Mouse (Mus musculus): ENCODE results near the gene Stim1. TPM values are rescaled to one million over a fixed set of nuclear protein-coding genes. Genes with fewer than 3 reads are reported as not detected.
A peak's percentile ranks its signal among the peaks of the same experiment; 100 is the strongest.

Gene Stim1
- polyA plus RNA-seq, 1 experiment from 2014 or later, result 15.1 TPM

GRCm38 (mm10) chr7:102347327-102347726, 79.7 kb downstream of the Stim1 start:
- Histone ChIP-seq H3K36me3 (no peaks in the 10 kb centered on the region), H3K27me3 (no peaks in the 10 kb centered on the region), H3K9me3 (no peaks in the 10 kb centered on the region), H3K4me3 (no peak overlapping the region), H3K4me2 (no peak overlapping the region), H3K4me1 (replicated peaks) (no peaks in the 10 kb centered on the region), H3K27ac (replicated peaks) (no peak overlapping the region), H3K9ac (no peak overlapping the region)
- no peak for ATAC-seq (ENCODE audit: low FRiP score, low read depth)
- 71% methylated on average over 3 of the region's 3 CpGs for WGBS

DNA sequence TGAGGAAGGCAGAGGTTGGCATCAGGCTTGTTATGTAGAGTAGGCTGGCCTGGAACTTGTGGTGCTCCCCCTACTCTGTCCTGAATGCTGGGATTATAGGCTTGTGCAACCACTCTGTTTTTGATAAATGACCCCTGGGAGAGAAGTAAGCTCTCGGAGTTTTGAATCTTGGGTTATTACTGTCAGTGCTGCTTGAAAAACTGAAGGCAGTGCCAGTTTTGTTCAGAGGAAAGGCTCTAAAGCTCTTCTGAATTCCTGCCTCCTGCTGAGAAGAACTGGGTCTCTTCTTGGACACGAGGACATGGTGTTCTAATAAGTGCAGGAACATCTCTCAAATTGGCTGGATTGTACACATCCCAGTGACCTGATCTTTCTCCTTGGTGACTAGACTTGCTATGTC, 81.1 kb downstream of the Stim1 start:
- Histone ChIP-seq H3K4me3 (no peak overlapping the region), H3K27ac (replicated peaks) (no peak overlapping the region), H3K36me3 (no peaks in the 10 kb centered on the region), H3K4me1 (replicated peaks) (no peaks in the 10 kb centered on the region), H3K27me3 (no peaks in the 10 kb centered on the region), H3K9me3 (no peaks in the 10 kb centered on the region), H3K4me2 (no peak overlapping the region), H3K9ac (no peak overlapping the region)
- WGBS, result 63% methylated on average over 2 of the region's 2 CpGs
- ATAC-seq (ENCODE audit: low FRiP score, low read depth), result no peak

- Histone ChIP-seq H3K4me3 (no peak overlapping the region), H3K4me2 (no peak overlapping the region), H3K4me1 (replicated peaks) (no peaks in the 10 kb centered on the region), H3K36me3 (no peaks in the 10 kb centered on the region), H3K9ac (no peak overlapping the region), H3K9me3 (no peaks in the 10 kb centered on the region), H3K27me3 (no peaks in the 10 kb centered on the region), H3K27ac (replicated peaks) (no peak overlapping the region)
- no peak for ATAC-seq (ENCODE audit: low FRiP score, low read depth)
- 89% methylated on average over 5 of the region's 5 CpGs for WGBS
Observed at GRCm38 (mm10) chr7:102349236-102349635, 81.6 kb downstream of the Stim1 start.

GRCm38 (mm10) chr7:102353420-102353819, 85.8 kb downstream of the Stim1 start:
- WGBS, result 59% methylated on average over 1 of the region's 1 CpGs
- no peak overlapping the region for H3K9ac ChIP-seq
- no peaks in the 10 kb centered on the region for H3K27me3 ChIP-seq
- no peaks in the 10 kb centered on the region for H3K9me3 ChIP-seq
- no peaks in the 10 kb centered on the region for H3K36me3 ChIP-seq
- no peak overlapping the region for H3K27ac ChIP-seq (replicated peaks)
- ATAC-seq (ENCODE audit: low FRiP score, low read depth), result no peak
- no peaks in the 10 kb centered on the region for H3K4me1 ChIP-seq (replicated peaks)
- no peak overlapping the region for H3K4me2 ChIP-seq
- no peak overlapping the region for H3K4me3 ChIP-seq

GRCm38 (mm10) chr7:102358124-102358523, 90.5 kb downstream of the Stim1 start:
- Histone ChIP-seq H3K9me3 (no peaks in the 10 kb centered on the region), H3K4me2 (no peak overlapping the region), H3K27ac (replicated peaks) (no peak overlapping the region), H3K27me3 (no peaks in the 10 kb centered on the region), H3K36me3 (no peaks in the 10 kb centered on the region), H3K4me1 (replicated peaks) (no peaks in the 10 kb centered on the region), H3K4me3 (no peak overlapping the region), H3K9ac (no peak overlapping the region)
- WGBS, result 90% methylated on average over 3 of the region's 3 CpGs
- ATAC-seq (ENCODE audit: low FRiP score, low read depth), result no peak

- Histone ChIP-seq H3K27me3 (no peaks in the 10 kb centered on the region), H3K4me2 (no peak overlapping the region), H3K4me3 (no peak overlapping the region), H3K9ac (no peak overlapping the region), H3K4me1 (replicated peaks) (no peaks in the 10 kb centered on the region), H3K9me3 (no peaks in the 10 kb centered on the region), H3K36me3 (no peaks in the 10 kb centered on the region), H3K27ac (replicated peaks) (no peak overlapping the region)
- no peak for ATAC-seq (ENCODE audit: low FRiP score, low read depth)
- 62% methylated on average over 2 of the region's 2 CpGs for WGBS
Observed at GRCm38 (mm10) chr7:102361297-102361696, 93.7 kb downstream of the Stim1 start.

- H3K4me1 ChIP-seq (replicated peaks), result no peaks in the 10 kb centered on the region
- no peak overlapping the region for H3K27ac ChIP-seq (replicated peaks)
- no peak overlapping the region for H3K4me3 ChIP-seq
- no peaks in the 10 kb centered on the region for H3K36me3 ChIP-seq
- H3K9ac ChIP-seq, result no peak overlapping the region
- 100% methylated on average over 1 of the region's 1 CpGs for WGBS
- no peaks in the 10 kb centered on the region for H3K27me3 ChIP-seq
- no peak overlapping the region for H3K4me2 ChIP-seq
- no peaks in the 10 kb centered on the region for H3K9me3 ChIP-seq
- no peak for ATAC-seq (ENCODE audit: low FRiP score, low read depth)
Observed at GRCm38 (mm10) chr7:102363853-102364252, 96.2 kb downstream of the Stim1 start.

GRCm38 (mm10) chr7:102369661-102370060, 102.1 kb downstream of the Stim1 start:
- H3K36me3 ChIP-seq, result no peaks in the 10 kb centered on the region
- H3K27me3 ChIP-seq, result no peaks in the 10 kb centered on the region
- H3K9ac ChIP-seq, result no peak overlapping the region
- H3K4me3 ChIP-seq, result no peak overlapping the region
- WGBS, result 39% methylated on average over 4 of the region's 4 CpGs
- no peaks in the 10 kb centered on the region for H3K9me3 ChIP-seq
- ATAC-seq (ENCODE audit: low FRiP score, low read depth), result peak; percentile 73; the same call in 1 of the 2 replicates
- H3K4me1 ChIP-seq (replicated peaks), result no peaks in the 10 kb centered on the region
- no peak overlapping the region for H3K4me2 ChIP-seq
- H3K27ac ChIP-seq (replicated peaks), result no peak overlapping the region

DNA sequence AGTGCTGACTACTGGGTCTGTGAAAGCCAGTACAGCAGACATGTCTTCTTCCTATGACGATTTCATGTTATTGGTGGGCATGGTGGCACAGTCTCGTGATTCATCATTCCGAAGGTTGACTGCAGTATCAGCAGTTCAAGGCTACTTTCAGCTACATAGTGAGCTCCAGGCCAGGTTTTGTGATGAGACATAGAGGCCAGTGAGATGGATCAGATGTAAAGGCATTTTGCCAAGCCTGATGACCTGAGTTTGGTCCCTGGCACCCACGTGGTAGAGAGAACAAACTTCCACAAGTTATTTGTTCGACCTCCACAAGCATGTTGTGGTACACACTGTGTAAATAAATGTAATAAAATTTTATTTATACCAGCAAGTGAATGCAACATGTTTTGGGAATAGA, 102.9 kb downstream of the Stim1 start:
- no peak overlapping the region for H3K4me3 ChIP-seq
- WGBS, result 94% methylated on average over 5 of the region's 5 CpGs
- H3K4me2 ChIP-seq, result no peak overlapping the region
- H3K27me3 ChIP-seq, result no peaks in the 10 kb centered on the region
- H3K9me3 ChIP-seq, result no peaks in the 10 kb centered on the region
- H3K36me3 ChIP-seq, result no peaks in the 10 kb centered on the region
- H3K27ac ChIP-seq (replicated peaks), result no peak overlapping the region
- no peak for ATAC-seq (ENCODE audit: low FRiP score, low read depth)
- no peak overlapping the region for H3K9ac ChIP-seq
- H3K4me1 ChIP-seq (replicated peaks), result no peaks in the 10 kb centered on the region

DNA sequence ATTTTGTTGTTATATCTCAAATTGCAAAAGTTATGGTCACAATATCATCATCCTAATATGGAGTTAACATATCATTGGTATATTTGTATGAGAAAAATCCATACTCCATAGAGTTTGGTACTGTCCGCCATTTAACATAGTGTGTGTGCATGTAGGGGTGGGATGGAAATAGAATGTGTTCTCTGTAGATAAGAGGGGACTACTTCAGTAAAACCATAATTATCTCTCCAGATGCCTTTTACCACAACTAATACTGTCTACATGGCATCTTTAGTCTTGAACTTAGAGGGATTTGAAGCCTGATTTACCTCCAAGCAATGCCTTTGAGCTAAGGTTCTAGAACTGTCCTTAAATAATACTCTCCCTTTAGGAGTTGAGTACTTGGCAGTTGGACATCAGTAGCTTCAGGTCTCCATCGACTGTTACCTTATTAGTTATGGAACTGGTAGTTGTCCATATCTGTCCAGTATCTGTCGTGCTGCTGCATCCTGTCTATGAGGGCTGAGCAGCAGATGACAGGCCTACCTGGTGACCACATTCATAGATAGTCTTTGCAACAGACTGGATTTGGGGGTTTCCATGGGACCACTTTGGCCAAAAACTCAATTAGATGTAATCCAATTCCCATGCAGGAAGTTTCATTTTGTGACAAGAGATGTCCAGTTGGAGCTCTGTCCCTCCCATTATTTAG, 105.9 kb downstream of the Stim1 start:
- ATAC-seq (ENCODE audit: low FRiP score, low read depth), result no peak
- Histone ChIP-seq H3K4me2 (no peak overlapping the region), H3K4me3 (no peak overlapping the region), H3K27ac (replicated peaks) (no peak overlapping the region), H3K27me3 (no peaks in the 10 kb centered on the region), H3K4me1 (replicated peaks) (no peaks in the 10 kb centered on the region), H3K36me3 (no peaks in the 10 kb centered on the region), H3K9me3 (no peaks in the 10 kb centered on the region), H3K9ac (no peak overlapping the region)
- 96% methylated on average over 3 of the region's 3 CpGs for WGBS

DNA sequence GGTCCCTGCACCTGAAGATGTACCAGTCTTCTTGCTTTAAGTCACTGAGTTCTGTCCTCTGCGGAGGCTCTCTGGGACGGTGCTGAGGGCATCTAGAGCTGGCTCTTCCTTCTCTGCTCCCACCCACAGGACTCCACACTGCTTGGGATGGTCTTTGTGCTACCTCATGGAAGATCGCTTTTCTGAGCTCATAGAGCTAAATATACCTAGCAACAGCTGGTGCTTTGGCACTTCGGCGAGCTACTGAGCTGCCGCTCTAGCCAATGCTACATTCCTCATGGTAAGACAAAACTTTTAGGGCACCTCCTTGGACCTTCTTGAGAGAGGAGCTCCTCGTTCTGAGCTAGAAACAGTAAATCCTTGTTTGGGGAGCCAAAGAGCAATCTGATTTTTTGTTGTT, 115.6 kb downstream of the Stim1 start:
- 91% methylated on average over 7 of the region's 7 CpGs for WGBS
- H3K9ac ChIP-seq, result no peak overlapping the region
- H3K4me3 ChIP-seq, result no peak overlapping the region
- no peaks in the 10 kb centered on the region for H3K4me1 ChIP-seq (replicated peaks)
- H3K36me3 ChIP-seq, result no peaks in the 10 kb centered on the region
- no peaks in the 10 kb centered on the region for H3K9me3 ChIP-seq
- ATAC-seq (ENCODE audit: low FRiP score, low read depth), result no peak
- no peak overlapping the region for H3K27ac ChIP-seq (replicated peaks)
- H3K4me2 ChIP-seq, result no peak overlapping the region
- H3K27me3 ChIP-seq, result no peaks in the 10 kb centered on the region

DNA sequence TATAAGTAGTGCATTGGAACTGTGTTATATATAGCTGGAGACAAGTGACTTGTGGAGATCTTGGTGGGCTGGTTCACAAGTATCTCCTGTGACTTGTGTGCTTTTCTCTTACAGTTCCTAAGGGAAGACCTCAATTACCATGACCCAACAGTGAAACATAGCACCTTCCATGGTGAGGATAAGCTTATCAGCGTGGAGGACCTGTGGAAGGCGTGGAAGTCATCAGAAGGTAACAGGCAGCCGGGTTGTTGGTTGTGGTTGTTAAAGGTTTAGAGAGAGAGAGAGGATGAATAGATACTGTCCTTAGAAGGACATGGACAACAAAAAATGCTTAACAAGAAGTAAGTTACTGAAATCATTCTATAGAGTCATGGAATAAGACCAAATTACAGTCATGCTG, 118.4 kb downstream of the Stim1 start:
- H3K36me3 ChIP-seq, result no peaks in the 10 kb centered on the region
- no peaks in the 10 kb centered on the region for H3K4me1 ChIP-seq (replicated peaks)
- H3K9ac ChIP-seq, result no peak overlapping the region
- no peaks in the 10 kb centered on the region for H3K27me3 ChIP-seq
- H3K4me3 ChIP-seq, result no peak overlapping the region
- WGBS, result 92% methylated on average over 3 of the region's 3 CpGs
- H3K9me3 ChIP-seq, result no peaks in the 10 kb centered on the region
- no peak overlapping the region for H3K27ac ChIP-seq (replicated peaks)
- no peak overlapping the region for H3K4me2 ChIP-seq
- no peak for ATAC-seq (ENCODE audit: low FRiP score, low read depth)

GRCm38 (mm10) chr7:102389082-102389481, 121.5 kb downstream of the Stim1 start:
- no peaks in the 10 kb centered on the region for H3K9me3 ChIP-seq
- no peaks in the 10 kb centered on the region for H3K36me3 ChIP-seq
- no peak overlapping the region for H3K27ac ChIP-seq (replicated peaks)
- no peaks in the 10 kb centered on the region for H3K27me3 ChIP-seq
- H3K4me2 ChIP-seq, result no peak overlapping the region
- no peak overlapping the region for H3K9ac ChIP-seq
- no peak overlapping the region for H3K4me3 ChIP-seq
- H3K4me1 ChIP-seq (replicated peaks), result no peaks in the 10 kb centered on the region
- no peak for ATAC-seq (ENCODE audit: low FRiP score, low read depth)
- 72% methylated on average over 5 of the region's 5 CpGs for WGBS
